Mouse (Mus musculus): ENCODE data around the gene Tspan9. TPM values are rescaled to one million over a fixed set of nuclear protein-coding genes. Genes with fewer than 3 reads are reported as not detected.

Gene Tspan9
- polyA plus RNA-seq, 1 experiment from 2014 or later, result 25.8 TPM

GRCm38 (mm10) chr6:127973553-127973952 is 169.8 kb downstream of the Tspan9 start:
- H3K4me2 ChIP-seq (ENCODE audit: low read depth, low read length), result no peak overlapping the region
- H3K9me3 ChIP-seq (replicated peaks; ENCODE audit: control insufficient read depth, low read length), result no peaks in the 10 kb centered on the region
- no peak overlapping the region for H3K27ac ChIP-seq (ENCODE audit: low read length)
- H3K4me1 ChIP-seq (ENCODE audit: control insufficient read depth, low read depth, low read length), result no peaks in the 10 kb centered on the region
- 66% methylated on average over 6 of the region's 6 CpGs for WGBS (ENCODE audit: insufficient replicate concordance)
- no peak overlapping the region for H3K9ac ChIP-seq (ENCODE audit: low read depth, low read length)
- no peaks in the 10 kb centered on the region for H3K36me3 ChIP-seq (ENCODE audit: control insufficient read depth, insufficient read depth)
- no peaks in the 10 kb centered on the region for H3K27me3 ChIP-seq (ENCODE audit: control insufficient read depth, insufficient read depth, low read depth, low read length)
- no peak overlapping the region for H3K4me3 ChIP-seq (ENCODE audit: low read depth, low read length)
- ATAC-seq (ENCODE audit: low read depth), result no peak

GRCm38 (mm10) chr6:127971931-127972330 is 171.5 kb downstream of the Tspan9 start:
- Histone ChIP-seq H3K36me3 (ENCODE audit: control insufficient read depth, insufficient read depth) (no peaks in the 10 kb centered on the region), H3K4me3 (ENCODE audit: low read depth, low read length) (no peak overlapping the region), H3K27ac (ENCODE audit: low read length) (no peak overlapping the region), H3K9me3 (replicated peaks; ENCODE audit: control insufficient read depth, low read length) (no peaks in the 10 kb centered on the region), H3K9ac (ENCODE audit: low read depth, low read length) (no peak overlapping the region), H3K4me2 (ENCODE audit: low read depth, low read length) (no peak overlapping the region), H3K27me3 (ENCODE audit: control insufficient read depth, insufficient read depth, low read depth, low read length) (no peaks in the 10 kb centered on the region), H3K4me1 (ENCODE audit: control insufficient read depth, low read depth, low read length) (no peaks in the 10 kb centered on the region)
- ATAC-seq (ENCODE audit: low read depth), result no peak
- WGBS (ENCODE audit: insufficient replicate concordance), result 60% methylated on average over 5 of the region's 5 CpGs

GRCm38 (mm10) chr6:127970848-127971247 is 172.5 kb downstream of the Tspan9 start:
- 61% methylated on average over 5 of the region's 5 CpGs for WGBS (ENCODE audit: insufficient replicate concordance)
- Histone ChIP-seq H3K9ac (ENCODE audit: low read depth, low read length) (no peak overlapping the region), H3K4me2 (ENCODE audit: low read depth, low read length) (no peak overlapping the region), H3K27me3 (ENCODE audit: control insufficient read depth, insufficient read depth, low read depth, low read length) (no peaks in the 10 kb centered on the region), H3K4me3 (ENCODE audit: low read depth, low read length) (no peak overlapping the region), H3K27ac (ENCODE audit: low read length) (no peak overlapping the region), H3K36me3 (ENCODE audit: control insufficient read depth, insufficient read depth) (no peaks in the 10 kb centered on the region), H3K4me1 (ENCODE audit: control insufficient read depth, low read depth, low read length) (no peaks in the 10 kb centered on the region), H3K9me3 (replicated peaks; ENCODE audit: control insufficient read depth, low read length) (no peaks in the 10 kb centered on the region)
- ATAC-seq (ENCODE audit: low read depth), result no peak

GRCm38 (mm10) chr6:127970120-127970519 is 173.3 kb downstream of the Tspan9 start:
- H3K27me3 ChIP-seq (ENCODE audit: control insufficient read depth, insufficient read depth, low read depth, low read length), result no peaks in the 10 kb centered on the region
- 9% methylated on average over 7 of the region's 7 CpGs for WGBS (ENCODE audit: insufficient replicate concordance)
- no peaks in the 10 kb centered on the region for H3K9me3 ChIP-seq (replicated peaks; ENCODE audit: control insufficient read depth, low read length)
- no peaks in the 10 kb centered on the region for H3K4me1 ChIP-seq (ENCODE audit: control insufficient read depth, low read depth, low read length)
- no peak for ATAC-seq (ENCODE audit: low read depth)
- H3K4me2 ChIP-seq (ENCODE audit: low read depth, low read length), result no peak overlapping the region
- no peaks in the 10 kb centered on the region for H3K36me3 ChIP-seq (ENCODE audit: control insufficient read depth, insufficient read depth)
- H3K9ac ChIP-seq (ENCODE audit: low read depth, low read length), result no peak overlapping the region
- H3K4me3 ChIP-seq (ENCODE audit: low read depth, low read length), result no peak overlapping the region
- H3K27ac ChIP-seq (ENCODE audit: low read length), result no peak overlapping the region

- Histone ChIP-seq H3K4me2 (ENCODE audit: low read depth, low read length) (no peak overlapping the region), H3K4me3 (ENCODE audit: low read depth, low read length) (no peak overlapping the region), H3K4me1 (ENCODE audit: control insufficient read depth, low read depth, low read length) (no peaks in the 10 kb centered on the region), H3K9me3 (replicated peaks; ENCODE audit: control insufficient read depth, low read length) (no peaks in the 10 kb centered on the region), H3K9ac (ENCODE audit: low read depth, low read length) (no peak overlapping the region), H3K27me3 (ENCODE audit: control insufficient read depth, insufficient read depth, low read depth, low read length) (no peaks in the 10 kb centered on the region), H3K36me3 (ENCODE audit: control insufficient read depth, insufficient read depth) (no peaks in the 10 kb centered on the region), H3K27ac (ENCODE audit: low read length) (no peak overlapping the region)
- WGBS (ENCODE audit: insufficient replicate concordance), result 36% methylated on average over 7 of the region's 7 CpGs
- ATAC-seq (ENCODE audit: low read depth), result no peak
These were observed 173.7 kb downstream of the Tspan9 start for GRCm38 (mm10) chr6:127969709-127970108.

GRCm38 (mm10) chr6:127965497-127965896 is 177.9 kb downstream of the Tspan9 start:
- no peak for ATAC-seq (ENCODE audit: low read depth)
- Histone ChIP-seq H3K27ac (ENCODE audit: low read length) (no peak overlapping the region), H3K4me2 (ENCODE audit: low read depth, low read length) (no peak overlapping the region), H3K27me3 (ENCODE audit: control insufficient read depth, insufficient read depth, low read depth, low read length) (no peaks in the 10 kb centered on the region), H3K4me1 (ENCODE audit: control insufficient read depth, low read depth, low read length) (no peaks in the 10 kb centered on the region), H3K4me3 (ENCODE audit: low read depth, low read length) (no peak overlapping the region), H3K36me3 (ENCODE audit: control insufficient read depth, insufficient read depth) (no peaks in the 10 kb centered on the region), H3K9me3 (replicated peaks; ENCODE audit: control insufficient read depth, low read length) (no peaks in the 10 kb centered on the region), H3K9ac (ENCODE audit: low read depth, low read length) (no peak overlapping the region)
- 61% methylated on average over 8 of the region's 8 CpGs for WGBS (ENCODE audit: insufficient replicate concordance)

- 77% methylated on average over 1 of the region's 1 CpGs for WGBS (ENCODE audit: insufficient replicate concordance)
- Histone ChIP-seq H3K4me3 (ENCODE audit: low read depth, low read length) (no peak overlapping the region), H3K27ac (ENCODE audit: low read length) (no peak overlapping the region), H3K36me3 (ENCODE audit: control insufficient read depth, insufficient read depth) (no peaks in the 10 kb centered on the region), H3K4me1 (ENCODE audit: control insufficient read depth, low read depth, low read length) (no peaks in the 10 kb centered on the region), H3K9ac (ENCODE audit: low read depth, low read length) (no peak overlapping the region), H3K4me2 (ENCODE audit: low read depth, low read length) (no peak overlapping the region), H3K9me3 (replicated peaks; ENCODE audit: control insufficient read depth, low read length) (no peaks in the 10 kb centered on the region), H3K27me3 (ENCODE audit: control insufficient read depth, insufficient read depth, low read depth, low read length) (no peaks in the 10 kb centered on the region)
- ATAC-seq (ENCODE audit: low read depth), result no peak
These were observed 183.2 kb downstream of the Tspan9 start for GRCm38 (mm10) chr6:127960203-127960602.

GRCm38 (mm10) chr6:127956172-127956571 is 187.2 kb downstream of the Tspan9 start:
- ATAC-seq (ENCODE audit: low read depth), result no peak
- Histone ChIP-seq H3K27ac (ENCODE audit: low read length) (no peak overlapping the region), H3K27me3 (ENCODE audit: control insufficient read depth, insufficient read depth, low read depth, low read length) (no peaks in the 10 kb centered on the region), H3K4me3 (ENCODE audit: low read depth, low read length) (no peak overlapping the region), H3K4me1 (ENCODE audit: control insufficient read depth, low read depth, low read length) (no peaks in the 10 kb centered on the region), H3K4me2 (ENCODE audit: low read depth, low read length) (no peak overlapping the region), H3K9ac (ENCODE audit: low read depth, low read length) (no peak overlapping the region), H3K9me3 (replicated peaks; ENCODE audit: control insufficient read depth, low read length) (no peaks in the 10 kb centered on the region), H3K36me3 (ENCODE audit: control insufficient read depth, insufficient read depth) (no peaks in the 10 kb centered on the region)
- 42% methylated on average over 5 of the region's 5 CpGs for WGBS (ENCODE audit: insufficient replicate concordance)

GRCm38 (mm10) chr6:127953071-127953470 is 190.3 kb downstream of the Tspan9 start:
- no peak for ATAC-seq (ENCODE audit: low read depth)
- H3K36me3 ChIP-seq (ENCODE audit: control insufficient read depth, insufficient read depth), result no peaks in the 10 kb centered on the region
- 57% methylated on average over 4 of the region's 4 CpGs for WGBS (ENCODE audit: insufficient replicate concordance)

More at GRCm38 (mm10) chr6:127953071-127953470, 190.3 kb downstream of the Tspan9 start:
- Histone ChIP-seq H3K4me1 (ENCODE audit: control insufficient read depth, low read depth, low read length) (no peaks in the 10 kb centered on the region), H3K9me3 (replicated peaks; ENCODE audit: control insufficient read depth, low read length) (no peaks in the 10 kb centered on the region), H3K9ac (ENCODE audit: low read depth, low read length) (no peak overlapping the region), H3K27ac (ENCODE audit: low read length) (no peak overlapping the region), H3K4me3 (ENCODE audit: low read depth, low read length) (no peak overlapping the region), H3K27me3 (ENCODE audit: control insufficient read depth, insufficient read depth, low read depth, low read length) (no peaks in the 10 kb centered on the region), H3K4me2 (ENCODE audit: low read depth, low read length) (no peak overlapping the region)

Measured in liver, embryonic 16.5 days (tissue).